Mouse (Mus musculus) sigmoid colon, adult 10 weeks (tissue): Measurements from ENCODE around the gene Nop53. TPM values are rescaled to one million over a fixed set of nuclear protein-coding genes. Genes with fewer than 3 reads are reported as not detected.

Source experiments
- polyA plus RNA-seq: library from polyadenylated mRNA; stranded (reverse); fragments of 350-450 nt; fragmentation: Illumina TruSeq; extraction: RNeasy Lipid Tissue Mini Kit (QIAGEN cat#74804); gene quantifications from one replicate; pipeline ENCODE4 v1.2.3, GENCODE M21; 2014; ENCODE audit warnings: low read depth, low replicate concordance

Nop53 gene
- polyA plus RNA-seq = 11.6 TPM

DNA sequence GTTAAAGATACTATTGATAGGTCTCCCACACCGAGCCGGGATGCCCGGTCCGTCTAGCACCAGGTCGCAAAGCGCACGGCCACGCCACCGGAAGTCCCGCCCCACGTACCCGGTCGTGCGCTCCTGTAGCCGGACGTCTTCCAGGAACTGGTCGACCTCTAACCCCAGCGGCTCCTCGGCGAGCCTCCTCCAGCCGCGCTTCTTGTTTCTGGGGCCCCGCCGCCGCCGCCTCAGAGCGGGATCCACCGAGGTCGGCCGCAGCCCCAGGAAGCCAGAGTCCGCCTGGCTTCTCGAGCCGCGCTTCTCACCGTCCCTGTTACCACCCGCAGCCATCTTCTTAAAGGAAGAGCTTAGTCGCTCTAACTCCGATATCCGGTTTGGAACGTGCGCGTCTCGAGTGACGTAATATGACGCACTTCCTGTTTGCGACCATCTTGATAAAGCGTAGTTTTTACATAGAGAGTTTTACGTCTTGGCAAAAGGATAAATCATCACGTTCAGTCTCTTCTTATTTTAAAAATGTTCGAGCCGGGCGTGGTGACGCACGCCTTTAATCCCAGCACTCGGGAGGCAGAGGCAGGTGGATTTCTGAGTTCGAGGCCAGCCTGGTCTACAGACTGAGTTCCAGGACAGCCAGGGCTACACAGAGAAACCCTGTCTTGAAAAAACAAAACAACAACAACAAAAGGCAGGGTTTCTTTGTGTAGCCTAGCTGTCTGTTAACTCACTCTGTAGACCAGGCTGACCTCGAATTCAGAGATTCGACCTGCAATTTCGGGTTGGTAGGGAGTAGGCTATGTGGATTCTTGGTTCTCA is at the start of gene Nop53:
Gene Nop53, minus strand, starts transcription at position 354 of the 816 bp plus-strand sequence.

DNA sequence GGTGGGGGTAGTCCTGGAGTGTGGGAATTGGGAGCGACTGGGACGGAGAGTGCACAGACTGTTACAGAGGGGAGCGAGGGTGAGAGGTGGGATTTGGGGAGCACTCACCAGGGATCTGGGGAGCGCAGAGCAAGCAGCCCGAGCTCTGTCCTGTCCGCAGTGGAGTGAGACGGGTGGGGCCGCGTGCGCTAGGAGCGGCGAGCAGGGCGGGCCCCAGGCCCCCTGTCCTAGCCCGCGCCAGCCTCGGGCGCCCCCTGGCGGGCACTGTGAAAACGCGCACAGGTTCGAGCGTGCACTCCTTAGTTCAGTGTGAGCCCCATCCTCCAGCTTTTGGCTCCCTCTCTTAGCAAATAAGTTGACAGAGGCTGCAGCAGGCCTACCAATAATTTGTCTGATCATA is 21.4 kb upstream of the Nop53 start, which contains the start of gene Ehd2:
Gene Ehd2, minus strand, starts transcription at position 256 of the 400 bp plus-strand sequence.

DNA sequence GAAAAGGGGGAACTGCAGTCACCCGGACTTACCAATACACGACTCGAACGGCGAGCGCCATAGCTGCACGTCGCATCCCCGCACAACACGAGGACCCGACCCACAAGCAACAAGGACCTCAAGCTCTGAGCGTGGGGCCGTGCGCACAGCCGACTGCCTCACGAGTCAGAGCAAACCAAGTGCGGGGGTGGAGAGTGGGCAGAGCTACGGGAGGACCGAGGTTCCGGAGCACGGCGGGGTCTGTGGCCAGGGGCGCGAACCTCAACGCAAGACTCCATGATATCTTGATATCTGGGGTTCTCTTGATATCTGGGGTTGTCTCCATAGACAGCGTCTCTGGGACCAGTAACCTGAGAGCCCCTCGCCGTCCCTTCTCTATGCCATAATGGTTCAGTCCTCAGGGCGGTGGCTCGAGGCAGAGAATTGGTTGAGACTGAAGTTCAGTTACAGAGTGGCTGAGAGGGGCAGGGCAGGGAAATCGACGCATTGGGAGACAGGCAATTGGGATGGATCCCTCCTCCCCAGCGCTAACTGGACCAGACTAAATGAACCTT is 23.6 kb downstream of the Nop53 start, which contains the start of gene Selenow:
Gene Selenow, minus strand, starts transcription at position 183 of the 554 bp plus-strand sequence.

Other genes with a start within 250 kb of the Nop53 start
- not detected for gene Obox5, start 195.9 kb downstream of the Nop53 start, polyA plus RNA-seq
- gene Obox6, start 106.4 kb downstream of the Nop53 start, polyA plus RNA-seq = not detected
- not detected for gene Crx, start 66.1 kb downstream of the Nop53 start, polyA plus RNA-seq
- gene Crxos, start 63.5 kb downstream of the Nop53 start, polyA plus RNA-seq = not detected
- gene Selenow, start 23.7 kb downstream of the Nop53 start, polyA plus RNA-seq = 3.3 TPM
- gene Ehd2, start 21.5 kb upstream of the Nop53 start, polyA plus RNA-seq = 14.9 TPM
- 0.76 TPM for gene Bicra, start 101.8 kb upstream of the Nop53 start, polyA plus RNA-seq
- not detected for gene Zfp541, start 115.7 kb upstream of the Nop53 start, polyA plus RNA-seq
- gene Napa, start 152.4 kb upstream of the Nop53 start, polyA plus RNA-seq = 16.1 TPM
- 9.7 TPM for gene Kptn, start 173.8 kb upstream of the Nop53 start, polyA plus RNA-seq
- 0.13 TPM for gene Slc8a2, start 183.8 kb upstream of the Nop53 start, polyA plus RNA-seq
- 0.85 TPM for gene Meis3, start 229.0 kb upstream of the Nop53 start, polyA plus RNA-seq